Mouse (Mus musculus): ENCODE results near the gene Ccl12. TPM values are rescaled to one million over a fixed set of nuclear protein-coding genes. Genes with fewer than 3 reads are reported as not detected.

The Ccl12 gene
- polyA plus RNA-seq, 2 experiments from 2014 or later: not detected

Other genes starting within 250 kb of the Ccl12 start
- not detected for gene 5530401A14Rik, start 241.2 kb upstream of the Ccl12 start, polyA plus RNA-seq (2017; shearing (Covaris generic))
- not detected for gene Asic2, start 133.4 kb upstream of the Ccl12 start, polyA plus RNA-seq (2017; shearing (Covaris generic))
- gene Ccl2, start 66.3 kb upstream of the Ccl12 start, polyA plus RNA-seq (2017; shearing (Covaris generic)): not detected
- not detected for gene Gm17268, start 63.3 kb upstream of the Ccl12 start, polyA plus RNA-seq (2017; shearing (Covaris generic))
- not detected for gene Ccl7, start 56.1 kb upstream of the Ccl12 start, polyA plus RNA-seq (2017; shearing (Covaris generic))
- gene Ccl11, start 44.0 kb upstream of the Ccl12 start, polyA plus RNA-seq (2017; shearing (Covaris generic)): not detected
- gene Ccl8, start 13.3 kb downstream of the Ccl12 start, polyA plus RNA-seq (2017; shearing (Covaris generic)): not detected
- gene Ccl1, start 203.8 kb downstream of the Ccl12 start, polyA plus RNA-seq (2017; shearing (Covaris generic)): 10 to 100 TPM in 1 of 2 experiments, 1 to 10 TPM in 1; 9.8 to 13.2 TPM